Mouse (Mus musculus): ENCODE measurements at regions not wholly inside any gene's neighbourhood (a gene's known extent, or its start where the extent isn't known, plus 50 kb on each side); places are given as distances from the start of the nearest gene placed in this dataset.

DNA sequence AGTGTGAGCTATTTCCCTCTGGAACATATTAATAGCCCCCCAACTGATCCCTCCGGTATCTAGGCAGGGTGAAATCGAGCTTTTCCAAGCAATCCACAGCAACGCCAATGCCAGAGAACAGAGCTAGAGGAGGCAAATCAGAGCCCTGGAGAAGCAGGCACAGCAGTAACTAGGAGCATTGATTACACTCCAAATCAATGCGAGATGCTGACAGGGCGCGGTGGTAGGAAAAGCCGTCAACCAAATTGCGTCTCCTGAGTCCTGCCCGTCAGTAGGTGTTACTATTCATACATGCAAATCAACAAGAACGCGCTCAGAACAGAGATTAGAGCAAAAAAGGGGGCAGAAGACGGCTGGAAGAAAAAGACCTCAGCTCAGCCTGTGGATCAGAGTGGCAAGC, 162.2 kb downstream of the Rps29 start:
- TF ChIP-seq CTCF (IDR thresholded peaks at IDR 0.05; ENCODE audit: borderline replicate concordance, insufficient read depth, low read depth, low read length), result no peak
- TF ChIP-seq POLR2A (IDR thresholded peaks at IDR 0.05; ENCODE audit: borderline replicate concordance, insufficient read depth, low read length), result no peak

Measured in cerebellum, adult 2 months (tissue).